Mouse (Mus musculus): ENCODE results near the gene Gm20388. TPM values are rescaled to one million over a fixed set of nuclear protein-coding genes. Genes with fewer than 3 reads are reported as not detected.

Gm20388 gene
- polyA plus RNA-seq, 2 experiments, result 8.5 TPM; not detected in 1

- TF ChIP-seq CTCF (IDR thresholded peaks at IDR 0.05; ENCODE audit: low read depth) (no peak), EP300 (IDR thresholded peaks at IDR 0.05; ENCODE audit: low read depth) (no peak)
- Histone ChIP-seq H3K27ac (no peak overlapping the region), H3K36me3 (replicated peaks; ENCODE audit: control insufficient read depth, insufficient read depth, low read depth) (no peaks in the 10 kb centered on the region), H3K9me3 (ENCODE audit: control insufficient read depth, low read length) (no peaks in the 10 kb centered on the region), H3K4me2 (ENCODE audit: low read depth) (no peak overlapping the region), H3K4me3 (ENCODE audit: insufficient read depth in 1 of 2, low read depth in 2 of 2, low read length in 2 of 2) (no peak overlapping the region), H3K27me3 (ENCODE audit: control insufficient read depth, insufficient read depth, low read length) (no peaks in the 10 kb centered on the region), H3K9ac (replicated peaks) (no peak overlapping the region), H3K4me1 (replicated peaks; ENCODE audit: control insufficient read depth in 2 of 2, insufficient read depth in 2 of 2, low read length in 1 of 2) (no peaks in the 10 kb centered on the region)
- 68% methylated on average over 6 of the region's 6 CpGs for WGBS (ENCODE audit: insufficient replicate concordance)
- DNase-seq (ENCODE audit: low read depth in 3 of 3, low spot score in 3 of 3), result no peak
- ATAC-seq (ENCODE audit: insufficient read depth), result no peak
These were observed 1454.0 kb downstream of the Gm20388 start for GRCm38 (mm10) chr8:121364646-121365045.

GRCm38 (mm10) chr8:121365150-121365549 lies 1454.5 kb downstream of the Gm20388 start:
- DNase-seq (ENCODE audit: low read depth in 3 of 3, low spot score in 3 of 3) (no peak), ATAC-seq (ENCODE audit: insufficient read depth) (no peak)
- WGBS (ENCODE audit: insufficient replicate concordance), result 47% methylated on average over 3 of the region's 3 CpGs
- H3K9me3 ChIP-seq (ENCODE audit: control insufficient read depth, low read length), result no peaks in the 10 kb centered on the region
- H3K9ac ChIP-seq (replicated peaks), result no peak overlapping the region
- no peaks in the 10 kb centered on the region for H3K36me3 ChIP-seq (replicated peaks; ENCODE audit: control insufficient read depth, insufficient read depth, low read depth)
- no peak overlapping the region for H3K4me2 ChIP-seq (ENCODE audit: low read depth)
- H3K4me3 ChIP-seq (ENCODE audit: insufficient read depth in 1 of 2, low read depth in 2 of 2, low read length in 2 of 2), result no peak overlapping the region
- no peaks in the 10 kb centered on the region for H3K27me3 ChIP-seq (ENCODE audit: control insufficient read depth, insufficient read depth, low read length)
- no peak overlapping the region for H3K27ac ChIP-seq
- H3K4me1 ChIP-seq (replicated peaks; ENCODE audit: control insufficient read depth in 2 of 2, insufficient read depth in 2 of 2, low read length in 1 of 2), result no peaks in the 10 kb centered on the region
- TF ChIP-seq CTCF (IDR thresholded peaks at IDR 0.05; ENCODE audit: low read depth) (no peak), EP300 (IDR thresholded peaks at IDR 0.05; ENCODE audit: low read depth) (no peak)

- no peaks in the 10 kb centered on the region for H3K9me3 ChIP-seq (ENCODE audit: control insufficient read depth, low read length)
- no peak for ATAC-seq (ENCODE audit: insufficient read depth)
- WGBS (ENCODE audit: insufficient replicate concordance), result 70% methylated on average over 12 of the region's 12 CpGs
- DNase-seq (ENCODE audit: low read depth in 3 of 3, low spot score in 3 of 3), result no peak
- no peak overlapping the region for H3K4me2 ChIP-seq (ENCODE audit: low read depth)
- TF ChIP-seq EP300 (IDR thresholded peaks at IDR 0.05; ENCODE audit: low read depth) (no peak), CTCF (IDR thresholded peaks at IDR 0.05; ENCODE audit: low read depth) (no peak)
- H3K9ac ChIP-seq (replicated peaks), result no peak overlapping the region
- H3K4me1 ChIP-seq (replicated peaks; ENCODE audit: control insufficient read depth in 2 of 2, insufficient read depth in 2 of 2, low read length in 1 of 2), result no peaks in the 10 kb centered on the region
- no peaks in the 10 kb centered on the region for H3K27me3 ChIP-seq (ENCODE audit: control insufficient read depth, insufficient read depth, low read length)
- no peaks in the 10 kb centered on the region for H3K36me3 ChIP-seq (replicated peaks; ENCODE audit: control insufficient read depth, insufficient read depth, low read depth)
- no peak overlapping the region for H3K4me3 ChIP-seq (ENCODE audit: insufficient read depth in 1 of 2, low read depth in 2 of 2, low read length in 2 of 2)
- no peak overlapping the region for H3K27ac ChIP-seq
These were observed 1456.0 kb downstream of the Gm20388 start for GRCm38 (mm10) chr8:121366655-121367054.

- Histone ChIP-seq H3K27me3 (ENCODE audit: control insufficient read depth, insufficient read depth, low read length) (no peaks in the 10 kb centered on the region), H3K36me3 (replicated peaks; ENCODE audit: control insufficient read depth, insufficient read depth, low read depth) (no peaks in the 10 kb centered on the region), H3K9me3 (ENCODE audit: control insufficient read depth, low read length) (no peaks in the 10 kb centered on the region), H3K4me2 (ENCODE audit: low read depth) (no peak overlapping the region), H3K9ac (replicated peaks) (no peak overlapping the region), H3K4me1 (replicated peaks; ENCODE audit: control insufficient read depth in 2 of 2, insufficient read depth in 2 of 2, low read length in 1 of 2) (no peaks in the 10 kb centered on the region), H3K4me3 (ENCODE audit: insufficient read depth in 1 of 2, low read depth in 2 of 2, low read length in 2 of 2) (no peak overlapping the region), H3K27ac (no peak overlapping the region)
- no peak for ATAC-seq (ENCODE audit: insufficient read depth)
- 18% methylated on average over 11 of the region's 11 CpGs for WGBS (ENCODE audit: insufficient replicate concordance)
- no peak for DNase-seq (ENCODE audit: low read depth in 3 of 3, low spot score in 3 of 3)
- no peak for TF ChIP-seq CTCF (IDR thresholded peaks at IDR 0.05; ENCODE audit: low read depth)
These were observed 1458.2 kb downstream of the Gm20388 start for GRCm38 (mm10) chr8:121368799-121369198.

- no peaks in the 10 kb centered on the region for H3K27me3 ChIP-seq (ENCODE audit: control insufficient read depth, insufficient read depth, low read length)
- H3K9me3 ChIP-seq (ENCODE audit: control insufficient read depth, low read length), result no peaks in the 10 kb centered on the region
- TF ChIP-seq CTCF (IDR thresholded peaks at IDR 0.05; ENCODE audit: low read depth), result no peak
- no peak for TF ChIP-seq EP300 (IDR thresholded peaks at IDR 0.05; ENCODE audit: low read depth)
- WGBS (ENCODE audit: insufficient replicate concordance), result 61% methylated on average over 11 of the region's 11 CpGs
- no peak overlapping the region for H3K27ac ChIP-seq
- DNase-seq (ENCODE audit: low read depth in 3 of 3, low spot score in 3 of 3), result no peak
- no peak overlapping the region for H3K9ac ChIP-seq (replicated peaks)
- no peaks in the 10 kb centered on the region for H3K4me1 ChIP-seq (replicated peaks; ENCODE audit: control insufficient read depth in 2 of 2, insufficient read depth in 2 of 2, low read length in 1 of 2)
- H3K36me3 ChIP-seq (replicated peaks; ENCODE audit: control insufficient read depth, insufficient read depth, low read depth), result no peaks in the 10 kb centered on the region
- H3K4me3 ChIP-seq (ENCODE audit: insufficient read depth in 1 of 2, low read depth in 2 of 2, low read length in 2 of 2), result no peak overlapping the region
- no peak overlapping the region for H3K4me2 ChIP-seq (ENCODE audit: low read depth)
- no peak for ATAC-seq (ENCODE audit: insufficient read depth)
These were observed 1458.7 kb downstream of the Gm20388 start for GRCm38 (mm10) chr8:121369378-121369777.

Data from liver, embryonic 14.5 days (tissue).